Mouse (Mus musculus) heart, adult 2 months (tissue): ENCODE results near the gene Nlgn3. TPM values are rescaled to one million over a fixed set of nuclear protein-coding genes. Genes with fewer than 3 reads are reported as not detected.
A peak's percentile ranks its signal among the peaks of the same experiment; 100 is the strongest.

Experiments used
- DNase-seq, 2 experiments: peaks; one replicate each; pipeline ENCODE4 v3.0.0; 2021
- H3K27ac ChIP-seq: fragments of 200-600 bp; 2 replicates; pipeline ENCODE4 v1.8.1; 2022
- H3K27me3 ChIP-seq: fragments of 200-500 bp; 2 replicates; pipeline ENCODE4 v1.6.1; 2012; ENCODE audit warnings: mild to moderate bottlenecking, low read length, inconsistent platforms, mixed read lengths; ENCODE audit not compliant: control insufficient read depth, insufficient read depth
- H3K36me3 ChIP-seq: fragments of 200-500 bp; 2 replicates; pipeline ENCODE4 v1.6.1; 2012; ENCODE audit warnings: low read length, inconsistent platforms; ENCODE audit not compliant: control insufficient read depth, insufficient read depth
- H3K4me1 ChIP-seq: fragments of 200-500 bp; 2 replicates; pipeline ENCODE4 v1.6.1; 2011; ENCODE audit warnings: low read length; ENCODE audit not compliant: control insufficient read depth, insufficient read depth
- H3K4me3 ChIP-seq: fragments of 200-600 bp; 2 replicates; pipeline ENCODE4 v1.8.1; 2022
- H3K79me2 ChIP-seq: fragments of 200-500 bp; replicated peaks from 2 replicates; pipeline ENCODE4 v1.6.1; 2012; ENCODE audit warnings: mild to moderate bottlenecking, inconsistent platforms, low read length, moderate library complexity, mixed read lengths; ENCODE audit not compliant: control insufficient read depth, insufficient read depth
- H3K9ac ChIP-seq: fragments of 200-500 bp; 2 replicates; pipeline ENCODE4 v1.6.1; 2012; ENCODE audit warnings: low read depth, mild to moderate bottlenecking, control low read depth, inconsistent platforms, low read length, mixed read lengths
- CTCF ChIP-seq: fragments of 200-600 bp; IDR thresholded peaks from 2 replicates; pipeline ENCODE4 v1.8.1; 2022; ENCODE audit warnings: antibody characterized with exemption, mild to moderate bottlenecking, moderate library complexity
- EP300 ChIP-seq: fragments of 200-500 bp; IDR thresholded peaks from 2 replicates; pipeline ENCODE4 v1.6.1; 2011; ENCODE audit warnings: low read depth, low read length, control low read depth; ENCODE audit not compliant: insufficient read depth
- POLR2A ChIP-seq: fragments of 200-500 bp; IDR thresholded peaks from 2 replicates; pipeline ENCODE4 v1.6.1; 2011; ENCODE audit warnings: mild to moderate bottlenecking, low read depth, low read length, control low read depth; ENCODE audit not compliant: insufficient read depth
- WGBS: fragments of 180-500 bp; shearing (Covaris S2); methylation state at CpG from one replicate; pipeline ENCODE4 v1.1.7; 2018; 5-methylcytosine and 5-hydroxymethylcytosine counted together
- intact Hi-C: fragments of 180-260 bp; cut with DNase I; formaldehyde crosslinking; loops from one replicate; pipeline ENCODE4 v1.15.1; 2025
- polyA plus RNA-seq: library from polyadenylated mRNA; depleted of rRNA; stranded (reverse); fragments of >200 nt; gene quantifications from 2 replicates; pipeline ENCODE4 v1.2.3, GENCODE M21; 2012
- total RNA-seq, 2 experiments: library from RNA; stranded (reverse); gene quantifications; 2 replicates each; pipeline ENCODE4 v1.2.3; 2021

The Nlgn3 gene
- total and polyA plus RNA-seq, 3 experiments: 0.20 to 1.0 (median 0.42) TPM

GRCm38 (mm10) chrX:101273875-101274738, 24.9 kb upstream of the Nlgn3 start, which contains the start of gene Med12:
Gene Med12, plus strand, starts transcription at chrX:101274030.
- intact Hi-C loops: loop anchor here (2.0 to 5.0 kb wide), 4 partner anchors 19 to 142 kb away; partner anchors contain the start of genes Foxo4 and Snx12
- Histone ChIP-seq H3K9ac (peak within 1 kb of the TSS; percentile 57), H3K79me2 (no peaks in the 10 kb centered on the region), H3K4me3 (peak within 1 kb of the TSS; percentile 63), H3K27me3 (no peaks in the 10 kb centered on the region), H3K4me1 (peaks cover 2% of the 10 kb centered on the region; the same call in 1 of the 2 replicates), H3K27ac (peak within 1 kb of the TSS; percentile 80), H3K36me3 (no peaks in the 10 kb centered on the region)
- DNase-seq: peak; percentile 90 to 94
- TF ChIP-seq CTCF (no peak), EP300 (no peak), POLR2A (no peak)
- WGBS: 17% methylated on average over 54 of the region's 54 CpGs

GRCm38 (mm10) chrX:101282813-101283212, 16.2 kb upstream of the Nlgn3 start:
- Histone ChIP-seq H3K9ac (no peak overlapping the region), H3K4me1 (no peaks in the 10 kb centered on the region), H3K36me3 (no peaks in the 10 kb centered on the region), H3K79me2 (no peaks in the 10 kb centered on the region), H3K27ac (no peak overlapping the region), H3K27me3 (no peaks in the 10 kb centered on the region), H3K4me3 (no peak overlapping the region)
- DNase-seq: no peak
- WGBS: 68% methylated on average over 6 of the region's 6 CpGs
- TF ChIP-seq CTCF (no peak), POLR2A (no peak), EP300 (no peak)
- intact Hi-C loops: no loop called here

GRCm38 (mm10) chrX:101285534-101285933, 13.4 kb upstream of the Nlgn3 start:
- 25% methylated on average over 6 of the region's 6 CpGs for WGBS
- Histone ChIP-seq H3K9ac (no peak overlapping the region), H3K4me1 (no peaks in the 10 kb centered on the region), H3K27me3 (no peaks in the 10 kb centered on the region), H3K36me3 (no peaks in the 10 kb centered on the region; the same call in 1 of the 2 replicates), H3K4me3 (no peak overlapping the region), H3K79me2 (no peaks in the 10 kb centered on the region), H3K27ac (no peak overlapping the region)
- peak; percentile 35 to 52 for DNase-seq
- intact Hi-C loops: loop anchor here (5.0 kb wide), 1 partner anchor 153 kb away; no protein-coding TSS in a partner anchor
- TF ChIP-seq CTCF (peak; percentile 75), POLR2A (no peak)

- Histone ChIP-seq H3K27ac (no peak overlapping the region), H3K4me1 (no peaks in the 10 kb centered on the region), H3K36me3 (no peaks in the 10 kb centered on the region; the same call in 1 of the 2 replicates), H3K4me3 (no peak overlapping the region), H3K79me2 (no peaks in the 10 kb centered on the region), H3K27me3 (no peaks in the 10 kb centered on the region), H3K9ac (no peak overlapping the region)
- WGBS: 86% methylated on average over 14 of the region's 14 CpGs
- no peak for DNase-seq
- intact Hi-C loops: loop anchor here (5.0 kb wide), 1 partner anchor 154 kb away; no protein-coding TSS in a partner anchor
- TF ChIP-seq POLR2A (no peak), CTCF (no peak), EP300 (no peak)
Measured at GRCm38 (mm10) chrX:101285953-101286670, 12.9 kb upstream of the Nlgn3 start.

GRCm38 (mm10) chrX:101287543-101287942, 11.4 kb upstream of the Nlgn3 start:
- intact Hi-C loops: loop anchor here (5.0 kb wide), 1 partner anchor 155 kb away; no protein-coding TSS in a partner anchor
- Histone ChIP-seq H3K27ac (no peak overlapping the region), H3K9ac (no peak overlapping the region), H3K4me3 (no peak overlapping the region), H3K36me3 (no peaks in the 10 kb centered on the region; the same call in 1 of the 2 replicates), H3K79me2 (no peaks in the 10 kb centered on the region), H3K27me3 (no peaks in the 10 kb centered on the region), H3K4me1 (no peaks in the 10 kb centered on the region)
- no peak for DNase-seq
- WGBS: 71% methylated on average over 3 of the region's 3 CpGs
- TF ChIP-seq POLR2A: no peak
- no peak for TF ChIP-seq CTCF
- TF ChIP-seq EP300: no peak
